Mouse (Mus musculus): ENCODE measurements around the gene Angptl7. TPM values are rescaled to one million over a fixed set of nuclear protein-coding genes. Genes with fewer than 3 reads are reported as not detected.

The Angptl7 gene
- 0.34 and 0.43 TPM in 2 replicates for polyA plus RNA-seq (2015; fragmentation: Nextera tagmentation; extraction: Ambion mirVana)

- H3K27me3 ChIP-seq (ENCODE audit: control insufficient read depth, insufficient read depth, low read depth, low read length): no peaks in the 10 kb centered on the region
- 80% methylated on average over 4 of the region's 4 CpGs for WGBS
- no peak within 1 kb of the TSS for H3K9ac ChIP-seq (ENCODE audit: low read depth, low read length)
- no peak for ATAC-seq
- H3K4me3 ChIP-seq (ENCODE audit: low read depth, low read length): no peak within 1 kb of the TSS
- 0 out of 2 replicates have a peak, but pooled peaks cover 2% of the 10 kb centered on the region for H3K4me1 ChIP-seq (ENCODE audit: control insufficient read depth, insufficient read depth, low read length)
- no peaks in the 10 kb centered on the region for H3K9me3 ChIP-seq (replicated peaks; ENCODE audit: control insufficient read depth, low read length, poor library complexity, severe bottlenecking)
- no peak within 1 kb of the TSS for H3K27ac ChIP-seq (ENCODE audit: low read length)
- H3K36me3 ChIP-seq (ENCODE audit: control insufficient read depth, insufficient read depth, low read length): peaks cover 16% of the 10 kb centered on the region
- no peak within 1 kb of the TSS for H3K4me2 ChIP-seq (ENCODE audit: low read length)
Observed at GRCm38 (mm10) chr4:148500410-148500867, at the start of gene Angptl7. Gene Angptl7, minus strand, starts transcription at chr4:148500460.

- H3K27ac ChIP-seq (ENCODE audit: low read length): no peak overlapping the region
- H3K27me3 ChIP-seq (ENCODE audit: control insufficient read depth, insufficient read depth, low read depth, low read length): no peaks in the 10 kb centered on the region
- H3K4me2 ChIP-seq (ENCODE audit: low read length): no peak overlapping the region
- 90% methylated on average over 4 of the region's 4 CpGs for WGBS
- ATAC-seq: no peak
- H3K36me3 ChIP-seq (ENCODE audit: control insufficient read depth, insufficient read depth, low read length): peaks cover 74% of the 10 kb centered on the region
- H3K4me1 ChIP-seq (ENCODE audit: control insufficient read depth, insufficient read depth, low read length): no peaks in the 10 kb centered on the region
- no peak overlapping the region for H3K9ac ChIP-seq (ENCODE audit: low read depth, low read length)
- no peaks in the 10 kb centered on the region for H3K9me3 ChIP-seq (replicated peaks; ENCODE audit: control insufficient read depth, low read length, poor library complexity, severe bottlenecking)
- no peak overlapping the region for H3K4me3 ChIP-seq (ENCODE audit: low read depth, low read length)
Observed at GRCm38 (mm10) chr4:148549106-148549505, 48.8 kb upstream of the Angptl7 start.

GRCm38 (mm10) chr4:148535876-148536275 lies 35.6 kb upstream of the Angptl7 start:
- no peak overlapping the region for H3K4me3 ChIP-seq (ENCODE audit: low read depth, low read length)
- H3K9ac ChIP-seq (ENCODE audit: low read depth, low read length): no peak overlapping the region
- H3K4me2 ChIP-seq (ENCODE audit: low read length): no peak overlapping the region
- H3K4me1 ChIP-seq (ENCODE audit: control insufficient read depth, insufficient read depth, low read length): no peaks in the 10 kb centered on the region
- WGBS: 96% methylated on average over 3 of the region's 3 CpGs
- ATAC-seq: no peak
- H3K27me3 ChIP-seq (ENCODE audit: control insufficient read depth, insufficient read depth, low read depth, low read length): no peaks in the 10 kb centered on the region
- H3K9me3 ChIP-seq (replicated peaks; ENCODE audit: control insufficient read depth, low read length, poor library complexity, severe bottlenecking): no peaks in the 10 kb centered on the region
- no peak overlapping the region for H3K27ac ChIP-seq (ENCODE audit: low read length)
- H3K36me3 ChIP-seq (ENCODE audit: control insufficient read depth, insufficient read depth, low read length): peaks cover 81% of the 10 kb centered on the region

- Histone ChIP-seq H3K27ac (ENCODE audit: low read length) (no peak overlapping the region), H3K27me3 (ENCODE audit: control insufficient read depth, insufficient read depth, low read depth, low read length) (no peaks in the 10 kb centered on the region), H3K4me1 (ENCODE audit: control insufficient read depth, insufficient read depth, low read length) (no peaks in the 10 kb centered on the region), H3K9ac (ENCODE audit: low read depth, low read length) (no peak overlapping the region), H3K4me2 (ENCODE audit: low read length) (no peak overlapping the region), H3K36me3 (ENCODE audit: control insufficient read depth, insufficient read depth, low read length) (peaks cover 74% of the 10 kb centered on the region), H3K4me3 (ENCODE audit: low read depth, low read length) (no peak overlapping the region), H3K9me3 (replicated peaks; ENCODE audit: control insufficient read depth, low read length, poor library complexity, severe bottlenecking) (no peaks in the 10 kb centered on the region)
- WGBS: 84% methylated on average over 12 of the region's 12 CpGs
- peak; percentile 62; the same call in 1 of the 2 replicates for ATAC-seq
Observed at GRCm38 (mm10) chr4:148533613-148534328, 33.5 kb upstream of the Angptl7 start.

- Histone ChIP-seq H3K9ac (ENCODE audit: low read depth, low read length) (no peak overlapping the region), H3K27ac (ENCODE audit: low read length) (no peak overlapping the region), H3K4me1 (ENCODE audit: control insufficient read depth, insufficient read depth, low read length) (no peaks in the 10 kb centered on the region), H3K36me3 (ENCODE audit: control insufficient read depth, insufficient read depth, low read length) (peaks cover 65% of the 10 kb centered on the region), H3K27me3 (ENCODE audit: control insufficient read depth, insufficient read depth, low read depth, low read length) (no peaks in the 10 kb centered on the region), H3K4me3 (ENCODE audit: low read depth, low read length) (no peak overlapping the region), H3K9me3 (replicated peaks; ENCODE audit: control insufficient read depth, low read length, poor library complexity, severe bottlenecking) (no peaks in the 10 kb centered on the region), H3K4me2 (ENCODE audit: low read length) (no peak overlapping the region)
- no peak for ATAC-seq
- 90% methylated on average over 3 of the region's 3 CpGs for WGBS
Observed at GRCm38 (mm10) chr4:148532516-148532915, 32.3 kb upstream of the Angptl7 start.

- no peak overlapping the region for H3K27ac ChIP-seq (ENCODE audit: low read length)
- no peak for ATAC-seq
- H3K27me3 ChIP-seq (ENCODE audit: control insufficient read depth, insufficient read depth, low read depth, low read length): no peaks in the 10 kb centered on the region
- no peak overlapping the region for H3K4me3 ChIP-seq (ENCODE audit: low read depth, low read length)
- peaks cover 58% of the 10 kb centered on the region for H3K36me3 ChIP-seq (ENCODE audit: control insufficient read depth, insufficient read depth, low read length)
- H3K4me2 ChIP-seq (ENCODE audit: low read length): no peak overlapping the region
- H3K9me3 ChIP-seq (replicated peaks; ENCODE audit: control insufficient read depth, low read length, poor library complexity, severe bottlenecking): no peaks in the 10 kb centered on the region
- 87% methylated on average over 4 of the region's 4 CpGs for WGBS
- no peak overlapping the region for H3K9ac ChIP-seq (ENCODE audit: low read depth, low read length)
- H3K4me1 ChIP-seq (ENCODE audit: control insufficient read depth, insufficient read depth, low read length): no peaks in the 10 kb centered on the region
Observed at GRCm38 (mm10) chr4:148531341-148531740, 31.1 kb upstream of the Angptl7 start.

- H3K4me1 ChIP-seq (ENCODE audit: control insufficient read depth, insufficient read depth, low read length): no peaks in the 10 kb centered on the region
- H3K36me3 ChIP-seq (ENCODE audit: control insufficient read depth, insufficient read depth, low read length): peaks cover 59% of the 10 kb centered on the region
- no peaks in the 10 kb centered on the region for H3K27me3 ChIP-seq (ENCODE audit: control insufficient read depth, insufficient read depth, low read depth, low read length)
- no peak overlapping the region for H3K9ac ChIP-seq (ENCODE audit: low read depth, low read length)
- H3K4me3 ChIP-seq (ENCODE audit: low read depth, low read length): no peak overlapping the region
- H3K4me2 ChIP-seq (ENCODE audit: low read length): no peak overlapping the region
- no peak overlapping the region for H3K27ac ChIP-seq (ENCODE audit: low read length)
- ATAC-seq: no peak
- WGBS: 93% methylated on average over 6 of the region's 6 CpGs
- H3K9me3 ChIP-seq (replicated peaks; ENCODE audit: control insufficient read depth, low read length, poor library complexity, severe bottlenecking): no peaks in the 10 kb centered on the region
Observed at GRCm38 (mm10) chr4:148530778-148531177, 30.5 kb upstream of the Angptl7 start.

- no peak for ATAC-seq
- WGBS: 98% methylated on average over 5 of the region's 5 CpGs
Observed at GRCm38 (mm10) chr4:148530351-148530750, 30.1 kb upstream of the Angptl7 start.

GRCm38 (mm10) chr4:148527158-148527910 lies 27.1 kb upstream of the Angptl7 start:
- Histone ChIP-seq H3K27me3 (ENCODE audit: control insufficient read depth, insufficient read depth, low read depth, low read length) (no peaks in the 10 kb centered on the region), H3K9me3 (replicated peaks; ENCODE audit: control insufficient read depth, low read length, poor library complexity, severe bottlenecking) (no peaks in the 10 kb centered on the region), H3K9ac (ENCODE audit: low read depth, low read length) (no peak overlapping the region), H3K36me3 (ENCODE audit: control insufficient read depth, insufficient read depth, low read length) (peaks cover 49% of the 10 kb centered on the region), H3K4me1 (ENCODE audit: control insufficient read depth, insufficient read depth, low read length) (no peaks in the 10 kb centered on the region), H3K4me2 (ENCODE audit: low read length) (no peak overlapping the region), H3K27ac (ENCODE audit: low read length) (no peak overlapping the region), H3K4me3 (ENCODE audit: low read depth, low read length) (no peak overlapping the region)
- no peak for ATAC-seq
- WGBS: 89% methylated on average over 10 of the region's 10 CpGs

More at GRCm38 (mm10) chr4:148530351-148530750, 30.1 kb upstream of the Angptl7 start:
- H3K4me2 ChIP-seq (ENCODE audit: low read length): no peak overlapping the region
- no peak overlapping the region for H3K27ac ChIP-seq (ENCODE audit: low read length)
- no peaks in the 10 kb centered on the region for H3K9me3 ChIP-seq (replicated peaks; ENCODE audit: control insufficient read depth, low read length, poor library complexity, severe bottlenecking)
- H3K4me1 ChIP-seq (ENCODE audit: control insufficient read depth, insufficient read depth, low read length): no peaks in the 10 kb centered on the region
- no peak overlapping the region for H3K4me3 ChIP-seq (ENCODE audit: low read depth, low read length)
- no peaks in the 10 kb centered on the region for H3K27me3 ChIP-seq (ENCODE audit: control insufficient read depth, insufficient read depth, low read depth, low read length)
- peaks cover 59% of the 10 kb centered on the region for H3K36me3 ChIP-seq (ENCODE audit: control insufficient read depth, insufficient read depth, low read length)
- H3K9ac ChIP-seq (ENCODE audit: low read depth, low read length): no peak overlapping the region

All from midbrain, embryonic 16.5 days (tissue).